Mouse (Mus musculus) midbrain, embryonic 14.5 days (tissue): ENCODE measurements around the gene Rad51b. TPM values are rescaled to one million over a fixed set of nuclear protein-coding genes. Genes with fewer than 3 reads are reported as not detected.

Experiments used
- ATAC-seq: fragments of 200-750 bp; cut with Nextera tagmentation; 2 replicates; pipeline ENCODE4 v1.8.0; 2017; ENCODE audit warnings: moderate number of reproducible peaks, moderate library complexity; ENCODE audit not compliant: low FRiP score, low TSS enrichment
- DNase-seq: peaks from one replicate; pipeline ENCODE4 v3.0.0-alpha.2; 2015
- H3K27ac ChIP-seq: fragments of 300-500 bp; sonication (generic); replicated peaks from 2 replicates; pipeline ENCODE4 v1.5.1; 2014; ENCODE audit warnings: mild to moderate bottlenecking, low read depth, low read length, moderate library complexity
- H3K27me3 ChIP-seq: fragments of 300-500 bp; sonication (generic); 2 replicates; pipeline ENCODE4 v1.6.1; 2014; ENCODE audit warnings: low read length, control low read depth, mixed read lengths; ENCODE audit not compliant: control insufficient read depth, insufficient read depth
- H3K36me3 ChIP-seq: fragments of 300-500 bp; sonication (generic); 2 replicates; pipeline ENCODE4 v1.6.1; 2014; ENCODE audit warnings: low read length, control low read depth; ENCODE audit not compliant: control insufficient read depth, insufficient read depth
- H3K4me1 ChIP-seq: fragments of 300-500 bp; sonication (generic); 2 replicates; pipeline ENCODE4 v1.6.1; 2014; ENCODE audit warnings: mild to moderate bottlenecking, antibody characterized with exemption, low read length, control low read depth; ENCODE audit not compliant: control insufficient read depth, insufficient read depth
- H3K4me2 ChIP-seq: fragments of 300-500 bp; sonication (generic); 2 replicates; pipeline ENCODE4 v1.6.1; 2014; ENCODE audit warnings: mild to moderate bottlenecking, low read length, moderate library complexity
- H3K4me3 ChIP-seq: fragments of 300-500 bp; sonication (generic); replicated peaks from 2 replicates; pipeline ENCODE4 v1.5.1; 2014; ENCODE audit warnings: low read depth, low read length
- H3K9ac ChIP-seq: fragments of 300-500 bp; sonication (generic); replicated peaks from 2 replicates; pipeline ENCODE4 v1.6.1; 2014; ENCODE audit warnings: mild to moderate bottlenecking, low read length, moderate library complexity
- H3K9me3 ChIP-seq: fragments of 300-500 bp; sonication (generic); 2 replicates; pipeline ENCODE4 v1.6.1; 2016; ENCODE audit warnings: low read length, control low read depth, mixed read lengths; ENCODE audit not compliant: control insufficient read depth
- WGBS: fragments of 180-500 bp; shearing (Covaris S2); extraction: QIAGEN DNeasy Blood & Tissue Kit; methylation state at CpG from one replicate; pipeline ENCODE4 v1.1.7; 2014; 5-methylcytosine and 5-hydroxymethylcytosine counted together
- polyA plus RNA-seq: library from polyadenylated mRNA; unstranded; fragments of >200 nt; fragmentation: Nextera tagmentation; extraction: Ambion mirVana; gene quantifications from 2 replicates; pipeline ENCODE4 v1.2.1, GENCODE M21; 2014

Gene Rad51b
- polyA plus RNA-seq, 1 experiment from 2014 or later: 1.6 TPM

GRCm38 (mm10) chr12:79780745-79781144 lies 483.7 kb downstream of the Rad51b start:
- Histone ChIP-seq H3K27ac (no peak overlapping the region), H3K9me3 (no peaks in the 10 kb centered on the region), H3K27me3 (no peaks in the 10 kb centered on the region), H3K4me2 (no peak overlapping the region), H3K36me3 (no peaks in the 10 kb centered on the region), H3K4me3 (no peak overlapping the region), H3K4me1 (no peaks in the 10 kb centered on the region), H3K9ac (no peak overlapping the region)
- WGBS: 73% methylated on average over 2 of the region's 2 CpGs
- no peak for ATAC-seq
- no peak for DNase-seq

GRCm38 (mm10) chr12:79781788-79782187 lies 484.7 kb downstream of the Rad51b start:
- 85% methylated on average over 5 of the region's 5 CpGs for WGBS
- Histone ChIP-seq H3K9me3 (no peaks in the 10 kb centered on the region), H3K36me3 (no peaks in the 10 kb centered on the region), H3K9ac (no peak overlapping the region), H3K4me2 (no peak overlapping the region), H3K27me3 (no peaks in the 10 kb centered on the region), H3K4me3 (no peak overlapping the region), H3K4me1 (no peaks in the 10 kb centered on the region), H3K27ac (no peak overlapping the region)
- DNase-seq (no peak), ATAC-seq (no peak)

DNA sequence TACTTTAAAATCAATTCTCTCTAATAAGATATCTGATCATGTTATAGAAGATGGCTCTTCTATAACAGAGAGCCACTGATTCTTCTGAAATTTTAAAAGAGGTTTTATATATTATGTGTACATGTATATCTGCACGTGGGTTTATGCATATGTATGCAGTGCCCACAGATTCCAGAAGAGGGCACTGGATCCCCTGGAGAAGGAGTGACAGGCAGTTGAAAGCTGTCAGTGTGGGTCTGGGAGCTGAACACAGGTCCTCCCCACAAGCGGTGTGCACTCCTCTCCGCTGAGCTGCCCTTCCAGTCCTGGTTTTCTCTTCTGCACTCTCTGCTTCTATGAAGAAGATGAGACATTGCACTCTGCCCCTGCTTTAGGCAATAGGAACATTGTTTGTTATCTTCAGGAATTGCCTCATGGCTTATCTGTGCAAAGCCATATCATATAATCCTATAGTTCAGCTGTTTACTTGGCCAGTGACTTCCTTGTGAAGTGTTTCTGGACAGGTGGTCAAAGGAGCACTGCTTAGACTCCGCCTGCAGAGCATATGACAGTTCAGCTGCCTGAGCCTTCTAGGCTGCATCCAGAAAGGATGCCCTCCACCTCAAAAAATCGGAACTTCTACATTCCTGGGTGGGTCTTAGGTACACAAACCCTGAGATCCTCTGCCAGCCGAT lies 485.5 kb downstream of the Rad51b start:
- Histone ChIP-seq H3K9me3 (no peaks in the 10 kb centered on the region), H3K27me3 (no peaks in the 10 kb centered on the region), H3K4me2 (no peak overlapping the region), H3K9ac (no peak overlapping the region), H3K36me3 (no peaks in the 10 kb centered on the region), H3K4me1 (no peaks in the 10 kb centered on the region), H3K4me3 (no peak overlapping the region), H3K27ac (no peak overlapping the region)
- DNase-seq (no peak), ATAC-seq (no peak)
- WGBS: 97% methylated on average over 6 of the region's 6 CpGs

DNA sequence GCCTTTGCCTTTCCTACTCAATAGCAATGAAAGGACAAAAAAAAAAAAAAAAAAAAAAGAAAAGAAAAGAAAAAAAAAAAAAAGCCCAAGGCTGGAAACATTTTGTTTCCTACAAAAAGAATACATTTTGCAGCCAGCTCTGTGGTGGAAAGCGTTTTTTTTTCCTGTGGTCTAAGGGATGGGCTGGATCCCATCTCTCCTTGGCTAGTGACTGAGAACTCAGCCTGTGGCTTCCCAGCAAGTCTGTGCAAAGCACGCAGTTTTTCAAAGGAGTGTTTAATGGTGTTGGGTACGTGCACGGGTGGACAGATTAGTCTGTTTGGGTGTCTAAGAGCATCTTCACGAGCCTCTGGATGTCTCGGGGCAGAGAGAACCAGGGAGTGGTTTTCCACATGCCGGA lies 487.1 kb downstream of the Rad51b start:
- Histone ChIP-seq H3K27me3 (no peaks in the 10 kb centered on the region), H3K9ac (no peak overlapping the region), H3K27ac (no peak overlapping the region), H3K9me3 (no peaks in the 10 kb centered on the region), H3K4me3 (no peak overlapping the region), H3K4me2 (no peak overlapping the region), H3K36me3 (no peaks in the 10 kb centered on the region), H3K4me1 (no peaks in the 10 kb centered on the region)
- DNase-seq: no peak
- no peak for ATAC-seq
- WGBS: 88% methylated on average over 7 of the region's 7 CpGs

DNA sequence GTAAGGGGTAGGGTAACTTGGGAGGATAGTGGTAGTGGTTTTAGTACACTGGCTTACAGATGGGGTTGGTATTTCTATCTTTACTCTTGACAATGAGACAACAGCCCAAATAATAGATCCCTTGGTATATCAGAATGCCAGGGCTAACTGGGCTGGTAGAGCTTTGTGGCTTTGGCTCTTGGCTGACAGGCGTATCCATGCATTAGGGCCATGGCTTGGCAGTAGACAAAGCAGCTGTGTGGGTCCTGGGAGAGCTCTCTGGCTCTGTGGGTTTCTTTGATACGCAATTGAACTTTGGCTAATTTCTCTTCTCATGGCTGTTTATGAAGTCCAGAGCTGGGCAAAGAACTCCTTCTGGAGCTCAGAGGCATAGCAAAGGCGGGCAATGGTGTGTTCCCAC lies 488.6 kb downstream of the Rad51b start:
- H3K36me3 ChIP-seq: no peaks in the 10 kb centered on the region
- no peak overlapping the region for H3K27ac ChIP-seq
- H3K9me3 ChIP-seq: no peaks in the 10 kb centered on the region
- H3K4me1 ChIP-seq: no peaks in the 10 kb centered on the region
- no peak overlapping the region for H3K4me3 ChIP-seq
- ATAC-seq (no peak), DNase-seq (no peak)
- H3K9ac ChIP-seq: no peak overlapping the region
- no peaks in the 10 kb centered on the region for H3K27me3 ChIP-seq
- 87% methylated on average over 3 of the region's 3 CpGs for WGBS
- no peak overlapping the region for H3K4me2 ChIP-seq

GRCm38 (mm10) chr12:79787538-79787937 lies 490.5 kb downstream of the Rad51b start:
- no peak overlapping the region for H3K27ac ChIP-seq
- no peaks in the 10 kb centered on the region for H3K27me3 ChIP-seq
- no peak overlapping the region for H3K4me2 ChIP-seq
- no peak overlapping the region for H3K9ac ChIP-seq
- WGBS: 92% methylated on average over 10 of the region's 10 CpGs
- no peak overlapping the region for H3K4me3 ChIP-seq
- H3K9me3 ChIP-seq: no peaks in the 10 kb centered on the region
- no peak for DNase-seq
- no peaks in the 10 kb centered on the region for H3K4me1 ChIP-seq
- no peak for ATAC-seq
- no peaks in the 10 kb centered on the region for H3K36me3 ChIP-seq

DNA sequence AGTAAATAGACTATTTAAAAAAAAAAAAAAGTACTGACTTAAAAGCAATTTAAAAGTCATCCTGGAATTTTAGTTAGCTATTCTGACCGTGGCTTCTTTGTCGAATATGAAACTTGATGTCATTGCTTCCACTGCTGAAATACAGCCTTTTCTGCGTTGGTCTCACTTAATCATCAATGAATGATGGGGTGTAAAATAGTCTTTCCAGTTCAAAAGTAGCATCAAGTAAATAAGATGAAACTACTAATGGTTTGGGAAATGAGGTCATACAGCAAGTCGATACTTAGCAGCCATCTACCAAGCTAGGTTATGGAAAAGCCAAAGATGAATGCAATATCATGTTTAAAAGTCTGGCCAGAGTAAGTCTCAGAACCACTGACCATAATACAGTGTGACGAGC lies 491.3 kb downstream of the Rad51b start:
- DNase-seq: no peak
- Histone ChIP-seq H3K4me3 (no peak overlapping the region), H3K4me1 (no peaks in the 10 kb centered on the region), H3K27me3 (no peaks in the 10 kb centered on the region), H3K27ac (no peak overlapping the region), H3K9me3 (no peaks in the 10 kb centered on the region), H3K9ac (no peak overlapping the region), H3K36me3 (no peaks in the 10 kb centered on the region), H3K4me2 (no peak overlapping the region)
- ATAC-seq: no peak
- 94% methylated on average over 5 of the region's 5 CpGs for WGBS

DNA sequence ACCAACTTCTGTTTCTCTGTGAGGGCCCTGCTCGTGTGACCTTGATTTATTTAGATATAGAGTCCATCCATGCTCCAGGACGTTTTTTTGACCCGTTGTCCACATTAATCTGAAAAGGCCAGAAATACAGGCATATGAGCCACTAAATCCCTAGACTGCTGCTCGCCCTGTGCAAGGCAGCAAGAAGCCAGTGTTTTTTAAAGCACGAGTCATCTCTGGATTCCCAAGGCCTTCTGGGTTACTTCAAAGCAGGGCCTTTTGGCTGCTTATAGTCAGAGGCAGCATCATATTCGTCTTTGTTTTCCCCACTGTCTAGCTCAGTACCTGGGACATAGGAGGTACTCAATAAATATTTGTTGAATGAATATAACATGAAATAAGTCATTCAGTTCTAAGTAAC lies 492.4 kb downstream of the Rad51b start:
- H3K9ac ChIP-seq: no peak overlapping the region
- no peak overlapping the region for H3K27ac ChIP-seq
- H3K4me3 ChIP-seq: no peak overlapping the region
- H3K27me3 ChIP-seq: no peaks in the 10 kb centered on the region
- DNase-seq (no peak), ATAC-seq (no peak)
- no peaks in the 10 kb centered on the region for H3K36me3 ChIP-seq
- H3K4me1 ChIP-seq: no peaks in the 10 kb centered on the region
- no peak overlapping the region for H3K4me2 ChIP-seq
- H3K9me3 ChIP-seq: no peaks in the 10 kb centered on the region
- WGBS: 87% methylated on average over 6 of the region's 6 CpGs

DNA sequence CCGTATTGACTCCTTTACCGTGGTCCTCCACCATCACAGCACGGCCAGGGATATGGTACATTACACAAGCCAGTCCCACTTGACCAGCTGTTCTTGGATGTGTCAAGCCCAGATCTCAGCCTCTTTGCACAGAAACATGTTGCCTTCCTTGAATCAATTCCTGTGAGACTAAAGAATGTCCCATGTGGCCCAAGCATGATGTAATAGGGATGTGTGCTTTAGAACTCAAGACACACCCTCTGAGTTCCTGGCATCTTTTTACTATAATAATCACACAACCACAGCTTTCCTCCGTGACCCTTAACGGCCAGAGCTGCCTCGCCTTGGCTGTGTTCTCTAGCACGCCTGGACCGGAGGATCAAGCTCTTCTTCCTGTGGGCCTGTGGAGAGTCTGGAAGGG lies 496.3 kb downstream of the Rad51b start:
- Histone ChIP-seq H3K27ac (no peak overlapping the region), H3K4me2 (no peak overlapping the region), H3K4me1 (no peaks in the 10 kb centered on the region), H3K9ac (no peak overlapping the region), H3K9me3 (no peaks in the 10 kb centered on the region), H3K36me3 (no peaks in the 10 kb centered on the region), H3K4me3 (no peak overlapping the region), H3K27me3 (no peaks in the 10 kb centered on the region)
- WGBS: 84% methylated on average over 8 of the region's 8 CpGs
- DNase-seq (no peak), ATAC-seq (no peak)
